ENCODE assay signal across 8 mouse cellular contexts in the genomic region with DNA sequence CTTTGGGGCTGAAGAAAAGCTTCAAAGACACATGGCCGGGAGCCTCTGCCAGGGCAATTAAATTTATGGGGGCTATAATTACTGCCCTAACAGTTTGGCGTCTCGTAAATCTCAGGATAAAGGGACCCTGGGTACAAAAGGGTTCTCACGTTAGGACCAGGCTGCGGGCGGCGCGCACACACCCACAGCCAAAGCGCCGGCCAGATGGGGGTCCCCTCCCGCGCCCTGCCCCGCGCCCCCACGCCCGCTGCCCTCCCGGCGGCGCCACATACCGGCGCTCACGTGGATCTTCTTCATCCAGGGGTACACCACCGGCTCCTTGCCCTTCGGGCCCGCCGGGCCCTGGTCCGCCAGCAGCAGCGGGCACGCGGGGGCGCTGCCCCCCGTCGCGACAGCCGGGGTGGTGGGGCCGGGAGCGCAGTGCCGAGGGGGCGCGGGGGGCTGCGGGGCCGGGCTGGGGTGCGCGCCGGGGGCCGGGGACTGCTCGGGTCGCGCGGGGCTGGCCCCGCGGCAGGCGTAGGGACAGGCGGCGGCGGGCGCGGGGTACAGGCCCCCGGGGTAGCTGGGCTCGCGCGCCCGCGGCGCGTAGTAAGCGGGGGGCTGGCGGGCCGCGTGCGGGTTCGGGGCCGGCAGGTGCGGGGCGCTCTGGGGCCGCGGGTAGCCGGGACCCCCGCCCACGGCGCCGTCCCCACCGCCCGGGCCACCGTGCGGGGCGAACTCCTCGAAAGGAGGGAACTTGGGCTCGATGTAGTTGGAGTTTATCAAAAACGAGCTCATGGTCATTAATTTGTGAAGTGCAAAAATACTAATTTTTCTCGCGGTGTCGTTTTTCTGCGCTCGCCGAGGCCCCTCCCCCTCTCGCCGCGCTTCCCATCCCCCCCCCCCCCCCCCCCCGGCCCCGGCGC. TPM values are rescaled to one million over a fixed set of nuclear protein-coding genes. Genes with fewer than 3 reads are reported as not detected.
A peak's percentile ranks its signal among the peaks of the same experiment; 100 is the strongest.
DNase-seq lines count a peak whose midpoint lies in the region; ATAC-seq and TF ChIP-seq lines count a peak whose summit lies in the region.

Gene Hoxa4 (minus strand): TSS at position 848 of the 905 bp plus-strand sequence.

- intact Hi-C loops in gastrocnemius, postnatal 14 days (cut with DNase I; ENCODE audit: low total_unique reads), result no loop called here

- no peaks in the 10 kb centered on the region for H3K4me1 ChIP-seq in ES-Bruce4 (ENCODE audit: control insufficient read depth, insufficient read depth, low read length)
- peaks cover 17% of the 10 kb centered on the region for H3K4me1 ChIP-seq in hindbrain, embryonic 10.5 days (replicated peaks)
- H3K4me1 ChIP-seq in liver, embryonic 12.5 days, result peaks cover 13% of the 10 kb centered on the region
- H3K4me1 ChIP-seq in stomach, embryonic 16.5 days (ENCODE audit: control insufficient read depth, insufficient read depth, low read length), result peaks cover 37% of the 10 kb centered on the region

- ATAC-seq in liver, embryonic 12.5 days, result no peak
- peak; percentile 6; the same call in 1 of the 2 replicates for ATAC-seq in stomach, embryonic 16.5 days (ENCODE audit: insufficient read depth, low FRiP score)
- ATAC-seq in cerebellum, adult (ENCODE audit: insufficient number of reproducible peaks, low FRiP score, low TSS enrichment), result no peak

- H3K4me2 ChIP-seq in liver, embryonic 12.5 days, result peak within 1 kb of the TSS; percentile 63
- peak within 1 kb of the TSS; percentile 94 for H3K4me2 ChIP-seq in stomach, embryonic 16.5 days (ENCODE audit: low read depth, low read length)

- peak within 1 kb of the TSS; percentile 76 for H3K4me3 ChIP-seq in ES-Bruce4 (ENCODE audit: low read depth, low read length)
- H3K4me3 ChIP-seq in hindbrain, embryonic 10.5 days, result peak within 1 kb of the TSS; percentile 55
- H3K4me3 ChIP-seq in liver, embryonic 12.5 days, result peak within 1 kb of the TSS; percentile 54
- peak within 1 kb of the TSS; percentile 71 for H3K4me3 ChIP-seq in stomach, embryonic 16.5 days (replicated peaks; ENCODE audit: low read length)

- WGBS in hindbrain, embryonic 10.5 days, result 2% methylated on average over 92 of the region's 102 CpGs
- 2% methylated on average over 78 of the region's 102 CpGs for WGBS in liver, embryonic 12.5 days (ENCODE audit: insufficient replicate concordance)
- 1% methylated on average over 81 of the region's 102 CpGs for whole genome bisulfite sequencing in stomach, embryonic 16.5 days

- no peak for TF ChIP-seq POLR2A in ES-Bruce4 (IDR thresholded peaks at IDR 0.05; ENCODE audit: insufficient read depth, low read length)

- H3K9me3 ChIP-seq in ES-Bruce4 (replicated peaks; ENCODE audit: control insufficient read depth, insufficient read depth, low read length, poor library complexity, severe bottlenecking), result no peaks in the 10 kb centered on the region
- no peaks in the 10 kb centered on the region for H3K9me3 ChIP-seq in hindbrain, embryonic 10.5 days
- H3K9me3 ChIP-seq in liver, embryonic 12.5 days (replicated peaks), result no peaks in the 10 kb centered on the region
- H3K9me3 ChIP-seq in stomach, embryonic 16.5 days (replicated peaks; ENCODE audit: control insufficient read depth, low read length), result no peaks in the 10 kb centered on the region

- peaks cover 29% of the 10 kb centered on the region for H3K27me3 ChIP-seq in ES-Bruce4 (ENCODE audit: control insufficient read depth, insufficient read depth, low read length, poor library complexity, severe bottlenecking)
- peaks cover 100% of the 10 kb centered on the region for H3K27me3 ChIP-seq in hindbrain, embryonic 10.5 days (ENCODE audit: insufficient read depth, poor library complexity, severe bottlenecking)
- peaks cover 99% of the 10 kb centered on the region for H3K27me3 ChIP-seq in liver, embryonic 12.5 days (replicated peaks)
- H3K27me3 ChIP-seq in stomach, embryonic 16.5 days (ENCODE audit: control insufficient read depth, insufficient read depth, low read length), result 0 out of 2 replicates have a peak, but pooled peaks cover 5% of the 10 kb centered on the region

- H3K9ac ChIP-seq in ES-Bruce4 (ENCODE audit: low read depth, poor library complexity, severe bottlenecking), result peak within 1 kb of the TSS; percentile 94
- peak within 1 kb of the TSS; percentile 60 for H3K9ac ChIP-seq in liver, embryonic 12.5 days
- peak within 1 kb of the TSS; percentile 95 for H3K9ac ChIP-seq in stomach, embryonic 16.5 days (ENCODE audit: low read length)

- no peak within 1 kb of the TSS for H3K27ac ChIP-seq in ES-Bruce4 (ENCODE audit: insufficient read depth, low read length)
- peak within 1 kb of the TSS; percentile 69 for H3K27ac ChIP-seq in hindbrain, embryonic 10.5 days
- H3K27ac ChIP-seq in liver, embryonic 12.5 days, result peak within 1 kb of the TSS; percentile 67
- peak within 1 kb of the TSS; percentile 96 for H3K27ac ChIP-seq in stomach, embryonic 16.5 days (ENCODE audit: low read length)

- no peak for TF ChIP-seq EP300 in ES-Bruce4 (IDR thresholded peaks at IDR 0.05; ENCODE audit: insufficient read depth, low read depth, low read length)

- H3K36me3 ChIP-seq in ES-Bruce4 (ENCODE audit: control insufficient read depth, insufficient read depth, low read length, poor library complexity, severe bottlenecking), result no peaks in the 10 kb centered on the region
- no peaks in the 10 kb centered on the region for H3K36me3 ChIP-seq in hindbrain, embryonic 10.5 days
- no peaks in the 10 kb centered on the region for H3K36me3 ChIP-seq in liver, embryonic 12.5 days
- H3K36me3 ChIP-seq in stomach, embryonic 16.5 days (ENCODE audit: control insufficient read depth, insufficient read depth, low read length), result no peaks in the 10 kb centered on the region

- peak; percentile 32 for DNase-seq in gastrocnemius, postnatal 14 days
- DNase-seq in gastrocnemius, postnatal 10 days, result no peak
- DNase-seq in hindbrain, embryonic 10.5 days (ENCODE audit: low spot score), result no peak
- no peak for DNase-seq in spleen, postnatal 10 days (ENCODE audit: low spot score in 2 of 2)

- no peak for TF ChIP-seq CTCF in ES-Bruce4 (IDR thresholded peaks at IDR 0.05; ENCODE audit: low read depth, low read length)

RNA-seq across cellular contexts. Expression of gene Hoxa4, which starts in this region (rescaled TPM):
- total RNA-seq in gastrocnemius, postnatal 14 days (2021), result 1 to 10 TPM; 4.1 to 4.9 TPM
- 1 to 10 TPM; 7.5 to 8.5 TPM for total RNA-seq in gastrocnemius, postnatal 10 days (2021)
- polyA plus RNA-seq in ES-Bruce4 (2011; ENCODE audit: insufficient read depth, insufficient read length, low read depth, missing spikeins), result not detected in 2 replicates
- 0.14 and 4.3 TPM in 2 replicates for polyA plus RNA-seq in hindbrain, embryonic 10.5 days (2016; fragmentation: Nextera tagmentation; extraction: Ambion mirVana)
- 0.79 and 0.92 TPM in 2 replicates for polyA plus RNA-seq in liver, embryonic 12.5 days (2016; fragmentation: Nextera tagmentation; extraction: Ambion mirVana)
- 2.5 and 2.8 TPM in 2 replicates for polyA plus RNA-seq in stomach, embryonic 16.5 days (2015; fragmentation: Nextera tagmentation; extraction: Ambion mirVana)
